Comparison of ENCODE assay signal across 8 mouse cellular contexts in the genomic region with DNA sequence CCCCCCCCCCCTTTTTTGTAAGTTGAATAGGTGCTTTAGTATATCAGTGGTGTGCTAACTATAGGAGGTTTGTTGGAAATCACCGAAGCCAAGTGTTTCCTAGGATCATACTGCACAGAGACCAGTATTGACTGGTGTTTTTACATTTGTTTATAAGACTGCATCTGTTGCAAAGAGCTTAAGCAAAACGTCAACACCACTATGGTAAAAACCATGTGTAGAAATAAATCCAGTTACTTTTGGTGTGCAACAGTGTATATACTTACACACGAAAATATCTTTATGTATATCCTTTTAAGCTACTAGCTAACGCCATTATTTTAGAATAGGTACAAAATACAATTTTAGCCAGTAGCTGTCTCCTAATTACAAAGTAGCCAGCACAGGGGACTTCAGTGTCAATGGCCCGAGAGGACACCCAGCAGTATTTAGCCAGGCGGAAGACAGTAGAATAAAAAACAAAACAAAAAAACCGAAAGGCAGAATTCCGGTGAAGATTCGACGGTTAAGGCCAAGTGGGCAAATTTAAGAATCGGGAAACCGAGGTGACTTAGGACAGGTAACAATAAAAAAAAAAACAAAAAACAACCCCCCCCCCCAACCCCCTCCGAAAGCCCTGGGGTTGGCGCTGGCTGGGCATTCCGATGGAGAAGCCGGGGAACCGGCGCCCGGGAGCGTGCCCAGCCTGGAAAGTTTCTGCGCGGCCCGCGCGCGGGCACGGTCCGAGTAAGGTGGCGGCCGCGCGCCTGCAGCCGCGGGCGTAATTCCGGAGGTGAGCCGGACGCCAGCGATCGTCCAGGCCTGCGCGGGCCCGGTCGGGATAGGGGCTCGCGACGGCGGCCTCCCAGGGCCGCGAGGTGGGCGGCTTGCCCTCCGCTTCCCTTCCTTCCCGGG. TPM values are rescaled to one million over a fixed set of nuclear protein-coding genes. Genes with fewer than 3 reads are reported as not detected.
A peak's percentile ranks its signal among the peaks of the same experiment; 100 is the strongest.
DNase-seq lines count a peak whose midpoint lies in the region; ATAC-seq and TF ChIP-seq lines count a peak whose summit lies in the region.

No protein-coding gene starts in this region.

- H3K79me2 ChIP-seq in MEL (ENCODE audit: control insufficient read depth, insufficient read depth, low read length, poor library complexity): peaks cover 41% of the 10 kb centered on the region

- peaks cover 4 to 17% of the 10 kb centered on the region in 2 experiments; a peak in 2 of 4 replicates for H3K4me1 ChIP-seq in MEL (ENCODE audit: control insufficient read depth in 1 of 2, insufficient read depth in 2 of 2, low read length in 2 of 2)
- H3K4me1 ChIP-seq in heart, embryonic 16.5 days (ENCODE audit: control insufficient read depth, insufficient read depth, low read length): peaks cover 25% of the 10 kb centered on the region
- peaks cover 13% of the 10 kb centered on the region for H3K4me1 ChIP-seq in limb, embryonic 15.5 days

- H3K27me3 ChIP-seq in MEL (ENCODE audit: control insufficient read depth in 1 of 2, insufficient read depth in 2 of 2, low read length in 2 of 2): peaks cover 3 to 5% of the 10 kb centered on the region in 2 experiments; a peak in 3 of 4 replicates
- no peaks in the 10 kb centered on the region for H3K27me3 ChIP-seq in heart, embryonic 16.5 days (ENCODE audit: control insufficient read depth, insufficient read depth, low read length)
- no peaks in the 10 kb centered on the region for H3K27me3 ChIP-seq in limb, embryonic 15.5 days

- DNase-seq in layer of hippocampus, adult 9-11 months: peak; percentile 78
- no peak for DNase-seq in layer of hippocampus, postnatal 36 days
- DNase-seq in MEL (ENCODE audit: low read depth, low spot score): peak; percentile 77
- peak; percentile 88 for DNase-seq in embryo, embryonic 10 days (ENCODE audit: low spot score)
- peak; percentile 58 for DNase-seq in naive thymus-derived CD4-positive, alpha-beta T cell, adult 2 months (ENCODE audit: low read depth)
- DNase-seq in left cerebral cortex, adult 9 months (ENCODE audit: low spot score in 2 of 2): no peak

- H3K9me3 ChIP-seq in MEL (replicated peaks; ENCODE audit: insufficient read depth, low read length): no peaks in the 10 kb centered on the region
- no peaks in the 10 kb centered on the region for H3K9me3 ChIP-seq in heart, embryonic 16.5 days (replicated peaks; ENCODE audit: control insufficient read depth, low read length)
- no peaks in the 10 kb centered on the region for H3K9me3 ChIP-seq in limb, embryonic 15.5 days

- H3K27ac ChIP-seq in MEL (ENCODE audit: control insufficient read depth, low read depth, low read length): peak overlapping the region; percentile 94
- H3K27ac ChIP-seq in heart, embryonic 16.5 days (ENCODE audit: low read length): peak overlapping the region; percentile 100
- peak overlapping the region; percentile 100 for H3K27ac ChIP-seq in limb, embryonic 15.5 days

- peaks cover 0 to 22% of the 10 kb centered on the region in 2 experiments; a peak in 2 of 4 replicates for H3K36me3 ChIP-seq in MEL (ENCODE audit: control insufficient read depth in 1 of 2, insufficient read depth in 2 of 2, low read length in 2 of 2)
- H3K36me3 ChIP-seq in heart, embryonic 16.5 days (ENCODE audit: control insufficient read depth, insufficient read depth): no peaks in the 10 kb centered on the region
- H3K36me3 ChIP-seq in limb, embryonic 15.5 days: no peaks in the 10 kb centered on the region

- 2% methylated on average over 48 of the region's 53 CpGs for WGBS in heart, embryonic 16.5 days
- WGBS in limb, embryonic 15.5 days: 2% methylated on average over 53 of the region's 53 CpGs

- no peak for TF ChIP-seq EP300 in MEL (IDR thresholded peaks at IDR 0.05; ENCODE audit: low read depth in 1 of 2, low read length in 2 of 2)

- peak overlapping the region; percentile 85 for H3K4me3 ChIP-seq in MEL (ENCODE audit: control insufficient read depth in 1 of 2, insufficient read depth in 1 of 2, low read depth in 2 of 2, low read length in 2 of 2)
- peak overlapping the region; percentile 98 for H3K4me3 ChIP-seq in heart, embryonic 16.5 days (ENCODE audit: low read length)
- peak overlapping the region; percentile 96 for H3K4me3 ChIP-seq in limb, embryonic 15.5 days

- peak; percentile 84 for ATAC-seq in heart, embryonic 16.5 days (replicated peaks; ENCODE audit: extremely low read depth, insufficient read depth, low FRiP score)
- peak; percentile 81 for ATAC-seq in limb, embryonic 15.5 days (ENCODE audit: insufficient number of reproducible peaks, low FRiP score, low TSS enrichment, low read depth)

- TF ChIP-seq CTCF in MEL (IDR thresholded peaks at IDR 0.05 in 2 of 3, conservative IDR thresholded peaks at IDR 0.05 in 1 of 3; ENCODE audit: control insufficient read depth in 1 of 3, insufficient read depth in 1 of 3, low read depth in 2 of 3, low read length in 3 of 3, poor library complexity in 1 of 3, severe bottlenecking in 1 of 3): no peak

- TF ChIP-seq POLR2A in MEL (IDR thresholded peaks at IDR 0.05; ENCODE audit: control insufficient read depth in 1 of 2, insufficient read depth in 1 of 2, low read depth in 1 of 2, low read length in 2 of 2, poor library complexity in 1 of 2): peak; percentile 53 to 71; a peak in 2 of 4 replicates

- TF ChIP-seq RAD21 in MEL (IDR thresholded peaks at IDR 0.05; ENCODE audit: low read depth, low read length): no peak

- peak overlapping the region; percentile 75 for H3K4me2 ChIP-seq in heart, embryonic 16.5 days (ENCODE audit: low read depth, low read length)
- H3K4me2 ChIP-seq in limb, embryonic 15.5 days: peak overlapping the region; percentile 44

- H3K9ac ChIP-seq in MEL (ENCODE audit: control insufficient read depth, low read depth, low read length, poor library complexity, severe bottlenecking): peak overlapping the region; percentile 92
- peak overlapping the region; percentile 85 for H3K9ac ChIP-seq in heart, embryonic 16.5 days (ENCODE audit: low read length)
- peak overlapping the region; percentile 65 for H3K9ac ChIP-seq in limb, embryonic 15.5 days

TF ChIP-seq in MEL, 35 proteins besides CTCF, POLR2A, EP300 and RAD21:
- TF ChIP-seq NRF1 (IDR thresholded peaks at IDR 0.05; ENCODE audit: insufficient read depth, low read depth, low read length, poor library complexity, severe bottlenecking) (0 out of 2 replicates have a peak, but pooled peaks have one; percentile 36), ZKSCAN1 (IDR thresholded peaks at IDR 0.05; ENCODE audit: low read depth, low read length) (no peak), CHD1 (IDR thresholded peaks at IDR 0.05; ENCODE audit: low read depth, low read length) (no peak), TAL1 (IDR thresholded peaks at IDR 0.05; ENCODE audit: low read length) (no peak), MAFK (IDR thresholded peaks at IDR 0.05; ENCODE audit: borderline replicate concordance, low read depth, low read length) (no peak), POLR2AphosphoS5 (IDR thresholded peaks at IDR 0.05; ENCODE audit: borderline replicate concordance, low read depth, low read length) (no peak), GABPA (IDR thresholded peaks at IDR 0.05; ENCODE audit: low read depth, low read length) (no peak), TCF12 (IDR thresholded peaks at IDR 0.05; ENCODE audit: low read depth, low read length) (0 out of 2 replicates have a peak, but pooled peaks have one; percentile 33), GATA1 (IDR thresholded peaks at IDR 0.05; ENCODE audit: low read depth, low read length) (no peak), CHD2 (IDR thresholded peaks at IDR 0.05; ENCODE audit: low read length) (no peak), ETS1 (IDR thresholded peaks at IDR 0.05; ENCODE audit: low read depth, low read length) (0 out of 2 replicates have a peak, but pooled peaks have one; percentile 37), UBTF (IDR thresholded peaks at IDR 0.05; ENCODE audit: borderline replicate concordance, insufficient read depth, low read depth, low read length) (no peak; the same call in 1 of the 2 replicates), ZMIZ1 (IDR thresholded peaks at IDR 0.05; ENCODE audit: low read depth, low read length) (peak; percentile 68), NELFE (IDR thresholded peaks at IDR 0.05; ENCODE audit: low read depth, low read length) (peak; percentile 57; the same call in 1 of the 2 replicates), BHLHE40 (IDR thresholded peaks at IDR 0.05; ENCODE audit: borderline replicate concordance, low read depth, low read length) (no peak), SIN3A (IDR thresholded peaks at IDR 0.05; ENCODE audit: low read length) (peak; percentile 17; the same call in 1 of the 2 replicates), ZC3H11A (IDR thresholded peaks at IDR 0.05; ENCODE audit: low read depth, low read length) (no peak)

RNA-seq across cellular contexts. Expression of a gene that starts 1.2 kb away (rescaled TPM):
- 10 to 100 TPM; 82.8 to 88.3 TPM for total RNA-seq in layer of hippocampus, postnatal 36 days (2021)
- 22.6 and 27.5 TPM in 2 replicates for total RNA-seq in MEL (2012; rRNA removed)
- 100 to 1,000 TPM in 1 of 2 experiments, 10 to 100 TPM in 1; 34.7 to 126 TPM for polyA plus RNA-seq in MEL (2012; ENCODE audit: insufficient read depth in 1 of 2, insufficient read length in 2 of 2, low read depth in 1 of 2, low replicate concordance in 2 of 2, missing spikeins in 1 of 2)
- 7.8 and 8.1 TPM in 2 replicates for polyA plus RNA-seq in heart, embryonic 16.5 days (2015; fragmentation: Nextera tagmentation; extraction: Ambion mirVana)
- 7.5 and 8.3 TPM in 2 replicates for polyA plus RNA-seq in limb, embryonic 15.5 days (2015; fragmentation: Nextera tagmentation; extraction: Ambion mirVana)

RNA-seq across cellular contexts. Expression of a gene that starts 42.0 kb away (rescaled TPM):
- 10 to 100 TPM; 34.8 to 35.3 TPM for total RNA-seq in layer of hippocampus, postnatal 36 days (2021)
- 20.9 and 23.2 TPM in 2 replicates for total RNA-seq in MEL (2012; rRNA removed)
- 10 to 100 TPM in 1 of 2 experiments, not detected in 1; 23.7 TPM for polyA plus RNA-seq in MEL (2012; ENCODE audit: insufficient read depth in 1 of 2, insufficient read length in 2 of 2, low read depth in 1 of 2, low replicate concordance in 2 of 2, missing spikeins in 1 of 2)
- polyA plus RNA-seq in heart, embryonic 16.5 days (2015; fragmentation: Nextera tagmentation; extraction: Ambion mirVana): 47.9 and 51.7 TPM in 2 replicates
- polyA plus RNA-seq in limb, embryonic 15.5 days (2015; fragmentation: Nextera tagmentation; extraction: Ambion mirVana): 54.9 and 61.3 TPM in 2 replicates

Comparison
In these comparisons a context has a peak if more than half of its experiments do, and no peak if none do; other contexts are left out.
1. DNase-seq: peak in layer of hippocampus, adult 9-11 months (single experiment), MEL (single experiment), embryo, embryonic 10 days (single experiment) and naive thymus-derived CD4-positive, alpha-beta T cell, adult 2 months (single experiment); none in layer of hippocampus, postnatal 36 days (0 of 2) and left cerebral cortex, adult 9 months (0 of 2).
2. Peak in every context shown above with its lines, with median percentiles within 50 percentile points of each other: H3K27ac ChIP-seq, H3K4me3 ChIP-seq and H3K9ac ChIP-seq.